Mouse (Mus musculus) stomach, embryonic 16.5 days (tissue): ENCODE results near the gene Ugp2. TPM values are rescaled to one million over a fixed set of nuclear protein-coding genes. Genes with fewer than 3 reads are reported as not detected.

Experiments used
- ATAC-seq: fragments of 200-750 bp; cut with Nextera tagmentation; 2 replicates; pipeline ENCODE4 v1.8.0; 2017; ENCODE audit warnings: moderate number of reproducible peaks, moderate TSS enrichment; ENCODE audit not compliant: insufficient read depth, low FRiP score
- H3K27ac ChIP-seq: fragments of 300-500 bp; sonication (generic); 2 replicates; pipeline ENCODE4 v1.5.1; 2014; ENCODE audit warnings: low read length
- H3K27me3 ChIP-seq: fragments of 300-500 bp; sonication (generic); 2 replicates; pipeline ENCODE4 v1.6.1; 2014; ENCODE audit warnings: low read length, control low read depth, mixed read lengths; ENCODE audit not compliant: control insufficient read depth, insufficient read depth
- H3K36me3 ChIP-seq: fragments of 300-500 bp; sonication (generic); 2 replicates; pipeline ENCODE4 v1.6.1; 2014; ENCODE audit warnings: low read length; ENCODE audit not compliant: control insufficient read depth, insufficient read depth
- H3K4me1 ChIP-seq: fragments of 300-500 bp; sonication (generic); 2 replicates; pipeline ENCODE4 v1.6.1; 2014; ENCODE audit warnings: low read length, control low read depth, mixed read lengths; ENCODE audit not compliant: control insufficient read depth, insufficient read depth
- H3K4me2 ChIP-seq: fragments of 300-500 bp; sonication (generic); 2 replicates; pipeline ENCODE4 v1.6.1; 2014; ENCODE audit warnings: low read depth, low read length, mixed read lengths
- H3K4me3 ChIP-seq: fragments of 300-500 bp; sonication (generic); replicated peaks from 2 replicates; pipeline ENCODE4 v1.5.1; 2014; ENCODE audit warnings: mild to moderate bottlenecking, low read length
- H3K9ac ChIP-seq: fragments of 300-500 bp; sonication (generic); 2 replicates; pipeline ENCODE4 v1.6.1; 2014; ENCODE audit warnings: low read length
- H3K9me3 ChIP-seq: fragments of 300-500 bp; sonication (generic); replicated peaks from 2 replicates; pipeline ENCODE4 v1.6.1; 2016; ENCODE audit warnings: low read length, control low read depth; ENCODE audit not compliant: control insufficient read depth
- WGBS: fragments of 180-500 bp; shearing (Covaris S2); extraction: QIAGEN DNeasy Blood & Tissue Kit; methylation state at CpG from one replicate; pipeline ENCODE4 v1.1.7; 2014; 5-methylcytosine and 5-hydroxymethylcytosine counted together
- polyA plus RNA-seq: library from polyadenylated mRNA; unstranded; fragments of >200 nt; fragmentation: Nextera tagmentation; extraction: Ambion mirVana; gene quantifications from 2 replicates; pipeline ENCODE4 v1.2.1, GENCODE M21; 2015

The Ugp2 gene
- polyA plus RNA-seq = 102 and 116 TPM in 2 replicates

DNA sequence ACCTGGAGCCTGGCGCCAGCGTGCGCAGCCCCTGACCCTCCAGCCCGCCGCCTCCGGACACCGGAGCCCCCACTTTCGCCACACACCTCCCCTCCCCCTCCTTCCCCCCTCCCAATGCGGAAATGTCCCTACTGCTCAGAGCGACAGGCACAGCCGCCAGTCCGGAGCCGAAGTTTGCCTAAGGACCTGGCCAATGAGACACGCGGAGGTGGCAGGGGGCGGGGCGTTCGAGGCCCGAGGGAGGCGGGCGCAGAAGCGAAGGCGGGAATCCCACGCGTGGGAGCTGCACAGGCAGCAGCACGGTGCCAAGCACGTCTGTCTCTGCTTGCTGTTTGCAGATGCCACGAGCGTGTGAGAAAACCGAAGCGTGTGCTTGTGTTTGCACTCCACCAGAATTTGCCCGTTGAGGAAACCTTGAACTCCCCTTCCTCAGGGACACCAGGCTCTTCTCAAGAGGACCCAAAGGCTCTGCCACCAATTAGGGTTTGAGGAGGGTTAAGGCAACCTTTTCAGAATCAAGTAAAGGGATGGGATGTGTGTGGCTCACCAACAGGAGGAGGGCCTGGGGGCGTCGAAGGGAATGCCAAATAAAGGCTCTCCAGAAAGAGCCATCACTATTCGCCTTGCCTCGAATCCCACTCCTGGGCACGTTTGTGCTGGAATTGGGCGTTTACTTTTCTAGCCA is at the start of gene Ugp2:
Gene Ugp2, minus strand, starts transcription at position 80 of the 685 bp plus-strand sequence.
- peak within 1 kb of the TSS; percentile 64 for H3K4me2 ChIP-seq
- peaks cover 16% of the 10 kb centered on the region for H3K4me1 ChIP-seq
- peak; percentile 93 for ATAC-seq
- H3K9ac ChIP-seq = peak within 1 kb of the TSS; percentile 91
- H3K36me3 ChIP-seq = no peaks in the 10 kb centered on the region
- 6% methylated on average over 38 of the region's 38 CpGs for WGBS
- no peaks in the 10 kb centered on the region for H3K27me3 ChIP-seq
- H3K27ac ChIP-seq = peak within 1 kb of the TSS; percentile 99
- peak within 1 kb of the TSS; percentile 75 for H3K4me3 ChIP-seq
- no peaks in the 10 kb centered on the region for H3K9me3 ChIP-seq

DNA sequence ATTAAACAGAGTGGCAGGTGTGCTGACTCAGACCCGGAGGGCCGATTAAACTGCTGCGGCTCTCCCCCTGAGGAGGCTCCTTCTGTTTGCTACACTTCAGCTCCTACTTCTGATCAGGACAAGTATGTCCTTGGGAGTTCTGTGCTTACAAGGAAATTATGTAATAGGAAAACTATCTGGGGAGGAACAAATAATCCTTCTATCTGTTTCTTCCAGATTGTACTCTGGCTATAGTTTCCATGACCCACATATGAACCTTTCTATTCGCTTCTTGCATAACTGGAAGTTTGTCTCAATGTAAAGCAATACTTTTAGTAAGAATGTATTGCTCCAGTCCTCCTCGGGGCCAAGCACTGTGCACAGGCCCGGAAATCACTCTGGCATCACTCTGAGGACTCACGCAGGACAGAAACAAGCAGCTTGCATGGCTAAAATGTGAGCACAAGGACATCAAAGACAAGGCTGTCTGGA is 43.9 kb upstream of the Ugp2 start:
- H3K4me1 ChIP-seq = peaks cover 8% of the 10 kb centered on the region; the same call in 1 of the 2 replicates
- peak overlapping the region; percentile 46; the same call in 1 of the 2 replicates for H3K27ac ChIP-seq
- H3K4me2 ChIP-seq = peak overlapping the region; percentile 27; the same call in 1 of the 2 replicates
- no peaks in the 10 kb centered on the region for H3K36me3 ChIP-seq
- 0 out of 2 replicates have a peak overlapping the region, but pooled peaks have one; percentile 52 for H3K9ac ChIP-seq
- 26% methylated on average over 7 of the region's 7 CpGs for WGBS
- no peaks in the 10 kb centered on the region for H3K27me3 ChIP-seq
- no peaks in the 10 kb centered on the region for H3K9me3 ChIP-seq
- H3K4me3 ChIP-seq = no peak overlapping the region
- peak; percentile 73 for ATAC-seq

DNA sequence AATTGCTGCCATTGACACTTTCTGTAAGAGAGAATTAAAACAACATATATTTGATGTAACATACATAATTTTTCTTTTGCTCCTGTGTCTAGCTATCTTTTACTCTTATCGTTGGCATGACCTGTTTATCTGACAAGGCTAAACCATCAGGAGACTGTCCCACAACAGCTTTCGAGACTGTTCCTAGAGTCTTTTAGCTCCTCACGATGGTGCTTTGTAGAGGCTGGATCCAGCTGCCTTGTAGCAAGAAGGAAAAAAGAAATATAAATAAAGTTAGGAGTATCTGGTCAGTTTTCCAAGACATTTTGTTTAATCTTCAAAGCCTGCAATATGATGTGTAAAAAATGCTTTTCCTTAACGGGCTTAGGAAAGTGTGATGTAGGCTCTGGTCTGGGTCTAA is 35.7 kb upstream of the Ugp2 start:
- Histone ChIP-seq H3K9me3 (no peaks in the 10 kb centered on the region), H3K4me1 (peaks cover 6% of the 10 kb centered on the region; the same call in 1 of the 2 replicates), H3K36me3 (no peaks in the 10 kb centered on the region), H3K9ac (no peak overlapping the region), H3K27me3 (no peaks in the 10 kb centered on the region), H3K4me3 (no peak overlapping the region), H3K4me2 (no peak overlapping the region), H3K27ac (no peak overlapping the region)
- WGBS = 45% methylated on average over 4 of the region's 4 CpGs
- ATAC-seq = no peak

GRCm38 (mm10) chr11:21406141-21406540 is 35.1 kb upstream of the Ugp2 start:
- peaks cover 6% of the 10 kb centered on the region; the same call in 1 of the 2 replicates for H3K4me1 ChIP-seq
- H3K9ac ChIP-seq = no peak overlapping the region
- no peak for ATAC-seq
- H3K4me3 ChIP-seq = no peak overlapping the region
- H3K27ac ChIP-seq = no peak overlapping the region; the same call in 1 of the 2 replicates
- no peak overlapping the region for H3K4me2 ChIP-seq
- no peaks in the 10 kb centered on the region for H3K36me3 ChIP-seq
- no peaks in the 10 kb centered on the region for H3K27me3 ChIP-seq
- 29% methylated on average over 1 of the region's 1 CpGs for WGBS
- H3K9me3 ChIP-seq = no peaks in the 10 kb centered on the region

GRCm38 (mm10) chr11:21403877-21404276 is 32.9 kb upstream of the Ugp2 start:
- no peak for ATAC-seq
- H3K27ac ChIP-seq = no peak overlapping the region
- WGBS = 40% methylated on average over 1 of the region's 1 CpGs

DNA sequence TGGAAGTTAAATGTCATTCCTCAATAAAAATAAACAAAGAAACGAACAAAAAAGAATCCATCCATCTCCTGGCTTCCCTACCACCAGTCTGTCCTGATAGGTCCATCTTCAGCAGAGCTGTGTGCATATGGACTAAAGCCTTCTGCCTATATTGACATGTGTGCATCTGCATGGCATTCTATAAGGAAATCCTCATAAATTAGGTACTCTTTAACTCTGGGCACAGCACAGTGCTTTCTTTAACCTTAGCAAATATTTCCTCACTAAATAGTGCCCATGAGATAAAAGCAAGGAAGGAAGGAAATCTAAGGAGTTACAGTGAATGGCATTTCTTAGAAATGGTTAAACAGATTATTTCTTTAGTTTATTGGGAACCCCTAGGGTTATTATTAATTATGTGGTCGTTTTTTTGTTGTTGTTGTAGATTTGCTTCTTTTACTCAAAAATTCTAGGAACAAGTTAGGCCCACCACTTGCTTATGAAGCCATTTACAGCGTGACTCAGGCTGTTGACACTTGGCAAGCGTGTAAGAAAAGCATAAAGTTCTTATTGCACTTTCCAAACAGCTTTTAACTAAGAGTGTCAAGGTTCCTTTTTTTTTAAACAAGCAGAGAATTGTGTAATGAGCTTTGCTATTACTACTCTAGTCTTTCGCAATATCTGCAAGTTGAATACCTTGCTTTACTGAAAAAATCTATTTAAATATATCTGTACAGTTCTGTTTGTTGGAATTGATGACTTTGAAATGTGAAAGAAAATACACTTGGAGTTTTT is 31.7 kb upstream of the Ugp2 start:
- H3K9me3 ChIP-seq = no peaks in the 10 kb centered on the region
- H3K36me3 ChIP-seq = no peaks in the 10 kb centered on the region
- no peak overlapping the region; the same call in 1 of the 2 replicates for H3K27ac ChIP-seq
- H3K27me3 ChIP-seq = no peaks in the 10 kb centered on the region
- no peak overlapping the region for H3K4me3 ChIP-seq
- H3K9ac ChIP-seq = no peak overlapping the region
- no peak for ATAC-seq
- WGBS = 33% methylated on average over 5 of the region's 5 CpGs
- peaks cover 16% of the 10 kb centered on the region for H3K4me1 ChIP-seq
- no peak overlapping the region for H3K4me2 ChIP-seq

More at GRCm38 (mm10) chr11:21403877-21404276, 32.9 kb upstream of the Ugp2 start:
- Histone ChIP-seq H3K9me3 (no peaks in the 10 kb centered on the region), H3K9ac (no peak overlapping the region), H3K4me1 (peaks cover 13% of the 10 kb centered on the region), H3K36me3 (no peaks in the 10 kb centered on the region), H3K4me3 (no peak overlapping the region), H3K4me2 (no peak overlapping the region), H3K27me3 (no peaks in the 10 kb centered on the region)

- H3K27ac ChIP-seq = no peak overlapping the region
- H3K9ac ChIP-seq = no peak overlapping the region
- H3K36me3 ChIP-seq = no peaks in the 10 kb centered on the region
- H3K4me1 ChIP-seq = peaks cover 16% of the 10 kb centered on the region
- H3K9me3 ChIP-seq = no peaks in the 10 kb centered on the region
- no peak for ATAC-seq
- H3K27me3 ChIP-seq = no peaks in the 10 kb centered on the region
- no peak overlapping the region for H3K4me3 ChIP-seq
- H3K4me2 ChIP-seq = no peak overlapping the region
- 91% methylated on average over 2 of the region's 2 CpGs for WGBS
Measured at GRCm38 (mm10) chr11:21401248-21401647, 30.2 kb upstream of the Ugp2 start.

GRCm38 (mm10) chr11:21399186-21399681 is 28.2 kb upstream of the Ugp2 start:
- peak; percentile 30; the same call in 1 of the 2 replicates for ATAC-seq
- Histone ChIP-seq H3K27ac (peak overlapping the region; percentile 85), H3K4me3 (no peak overlapping the region)

More at GRCm38 (mm10) chr11:21399186-21399681, 28.2 kb upstream of the Ugp2 start:
- WGBS = 37% methylated on average over 5 of the region's 5 CpGs
- Histone ChIP-seq H3K9ac (peak overlapping the region; percentile 57), H3K36me3 (no peaks in the 10 kb centered on the region), H3K4me1 (peaks cover 13% of the 10 kb centered on the region), H3K4me2 (no peak overlapping the region), H3K27me3 (no peaks in the 10 kb centered on the region), H3K9me3 (no peaks in the 10 kb centered on the region)
